Mouse (Mus musculus): Measurements from ENCODE around the gene Bsx.

GRCm38 (mm10) chr9:40878998-40879397, 5.1 kb downstream of the Bsx start:
- no peak for TF ChIP-seq CTCF (IDR thresholded peaks at IDR 0.05; ENCODE audit: low read depth, low read length)
- TF ChIP-seq GATA1 (IDR thresholded peaks at IDR 0.05; ENCODE audit: borderline replicate concordance, low read length) = no peak
- no peak for TF ChIP-seq POLR2AphosphoS5 (IDR thresholded peaks at IDR 0.05; ENCODE audit: insufficient replicate concordance, low read depth, low read length)
- no peak for TF ChIP-seq TAL1 (conservative IDR thresholded peaks at IDR 0.05; ENCODE audit: low read depth, low read length)

Data from G1E (cell line).